Comparison of ENCODE assay signal across 17 mouse cellular contexts in the genomic region with DNA sequence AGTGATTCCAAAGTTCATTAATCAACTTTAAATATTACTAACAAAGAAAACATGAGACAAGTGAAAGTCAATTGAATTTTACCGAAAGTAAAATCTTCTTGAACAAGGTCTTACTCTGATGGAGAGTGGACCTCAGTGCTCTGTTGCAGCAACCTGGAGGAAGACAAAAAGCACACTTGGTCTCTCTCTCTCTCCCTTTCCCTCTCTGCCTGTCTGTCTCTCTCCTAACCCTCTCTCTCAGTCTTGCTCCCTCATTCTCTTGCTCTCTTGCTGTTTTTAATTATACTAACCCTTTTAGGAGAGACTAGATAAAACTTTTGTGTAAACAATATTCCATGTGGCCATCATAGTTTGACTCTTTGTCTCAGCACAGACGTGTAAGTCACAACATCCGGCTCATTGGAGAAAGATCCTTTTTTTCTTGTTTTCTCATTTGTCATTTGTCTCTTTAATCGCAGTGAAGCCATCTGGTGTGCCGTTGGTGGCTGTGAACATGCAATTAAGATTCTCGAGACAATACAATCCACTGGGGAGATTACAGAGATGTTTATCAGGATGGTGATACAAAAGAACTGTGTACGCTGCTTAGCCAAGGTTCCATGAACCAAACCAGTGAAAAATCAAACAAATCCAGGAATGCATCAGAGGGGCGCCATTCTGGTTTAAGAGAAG.
DNase-seq lines count a peak whose midpoint lies in the region; ATAC-seq lines count a peak whose summit lies in the region.
"Had no signal": no experiment of that assay in that cellular context is flagged by ENCODE, and none has a peak within 500 bp of the region (broad histone marks: within the 10 kb centered on the region; RNA-seq: fewer than 3 reads in every experiment).

No protein-coding gene starts in this region.

- no peaks in the 10 kb centered on the region for H3K36me3 ChIP-seq in forebrain, embryonic 14.5 days (ENCODE audit: control insufficient read depth, insufficient read depth, low read length)
- no peaks in the 10 kb centered on the region for H3K36me3 ChIP-seq in forebrain, embryonic 11.5 days (ENCODE audit: control insufficient read depth, insufficient read depth, low read length)
- H3K36me3 ChIP-seq in midbrain, embryonic 14.5 days (ENCODE audit: control insufficient read depth, insufficient read depth, low read length) = no peaks in the 10 kb centered on the region
- no peaks in the 10 kb centered on the region for H3K36me3 ChIP-seq in midbrain, embryonic 16.5 days (ENCODE audit: control insufficient read depth, insufficient read depth, low read length)
- no peaks in the 10 kb centered on the region for H3K36me3 ChIP-seq in hindbrain, embryonic 13.5 days
- H3K36me3 ChIP-seq: hindbrain, embryonic 15.5 days; liver, embryonic 12.5 days; lung, embryonic 15.5 days had no signal

- ATAC-seq in forebrain, embryonic 14.5 days = peak; percentile 68
- no peak for ATAC-seq in forebrain, embryonic 11.5 days (replicated peaks; ENCODE audit: low FRiP score)
- no peak for ATAC-seq in midbrain, embryonic 14.5 days (ENCODE audit: low FRiP score, low TSS enrichment)
- no peak for ATAC-seq in midbrain, embryonic 16.5 days
- ATAC-seq in hindbrain, embryonic 13.5 days (ENCODE audit: low FRiP score) = peak; percentile 54; the same call in 1 of the 2 replicates
- ATAC-seq: liver, embryonic 12.5 days had no signal

- H3K4me1 ChIP-seq in forebrain, embryonic 14.5 days (ENCODE audit: control insufficient read depth, insufficient read depth, low read length) = no peaks in the 10 kb centered on the region
- no peaks in the 10 kb centered on the region for H3K4me1 ChIP-seq in forebrain, embryonic 11.5 days (replicated peaks; ENCODE audit: control insufficient read depth, insufficient read depth, low read length)
- H3K4me1 ChIP-seq in midbrain, embryonic 14.5 days (ENCODE audit: control insufficient read depth, insufficient read depth, low read length) = no peaks in the 10 kb centered on the region
- no peaks in the 10 kb centered on the region for H3K4me1 ChIP-seq in midbrain, embryonic 16.5 days (ENCODE audit: control insufficient read depth, insufficient read depth, low read length)
- peaks cover 6% of the 10 kb centered on the region; the same call in 1 of the 2 replicates for H3K4me1 ChIP-seq in hindbrain, embryonic 13.5 days (replicated peaks)
- H3K4me1 ChIP-seq: hindbrain, embryonic 15.5 days; liver, embryonic 12.5 days; lung, embryonic 15.5 days had no signal

- 45% methylated on average over 8 of the region's 8 CpGs for WGBS in forebrain, embryonic 14.5 days
- 66% methylated on average over 8 of the region's 8 CpGs for WGBS in forebrain, embryonic 11.5 days
- WGBS in midbrain, embryonic 14.5 days = 50% methylated on average over 8 of the region's 8 CpGs
- WGBS in midbrain, embryonic 16.5 days = 44% methylated on average over 8 of the region's 8 CpGs
- WGBS in hindbrain, embryonic 13.5 days = 40% methylated on average over 8 of the region's 8 CpGs

- H3K27me3 ChIP-seq in forebrain, embryonic 14.5 days (replicated peaks; ENCODE audit: control insufficient read depth, insufficient read depth, low read length) = no peaks in the 10 kb centered on the region
- H3K27me3 ChIP-seq in forebrain, embryonic 11.5 days (ENCODE audit: control insufficient read depth, insufficient read depth, low read length) = no peaks in the 10 kb centered on the region
- no peaks in the 10 kb centered on the region for H3K27me3 ChIP-seq in midbrain, embryonic 14.5 days (ENCODE audit: control insufficient read depth, insufficient read depth, low read length)
- no peaks in the 10 kb centered on the region for H3K27me3 ChIP-seq in midbrain, embryonic 16.5 days (ENCODE audit: control insufficient read depth, insufficient read depth, low read depth, low read length)
- no peaks in the 10 kb centered on the region for H3K27me3 ChIP-seq in hindbrain, embryonic 13.5 days
- H3K27me3 ChIP-seq: hindbrain, embryonic 15.5 days; liver, embryonic 12.5 days; lung, embryonic 15.5 days had no signal

- H3K27ac ChIP-seq in forebrain, embryonic 14.5 days (ENCODE audit: low read depth, low read length) = no peak overlapping the region
- H3K27ac ChIP-seq in forebrain, embryonic 11.5 days (ENCODE audit: low read depth, low read length) = no peak overlapping the region
- H3K27ac ChIP-seq in midbrain, embryonic 14.5 days (replicated peaks; ENCODE audit: low read depth, low read length) = no peak overlapping the region
- H3K27ac ChIP-seq in midbrain, embryonic 16.5 days (ENCODE audit: low read length) = no peak overlapping the region
- no peak overlapping the region for H3K27ac ChIP-seq in hindbrain, embryonic 13.5 days
- H3K27ac ChIP-seq: hindbrain, embryonic 15.5 days; left cerebral cortex, adult 2 months; liver, embryonic 12.5 days; lung, embryonic 15.5 days had no signal

- H3K4me2 ChIP-seq in forebrain, embryonic 14.5 days (ENCODE audit: low read length) = no peak overlapping the region
- H3K4me2 ChIP-seq in forebrain, embryonic 11.5 days (ENCODE audit: low read depth, low read length, severe bottlenecking) = no peak overlapping the region
- H3K4me2 ChIP-seq in midbrain, embryonic 14.5 days (ENCODE audit: low read length) = no peak overlapping the region
- no peak overlapping the region for H3K4me2 ChIP-seq in midbrain, embryonic 16.5 days (ENCODE audit: low read length)
- H3K4me2 ChIP-seq in hindbrain, embryonic 13.5 days = no peak overlapping the region
- H3K4me2 ChIP-seq: hindbrain, embryonic 15.5 days; liver, embryonic 12.5 days; lung, embryonic 15.5 days had no signal

- no peak overlapping the region for H3K4me3 ChIP-seq in forebrain, embryonic 14.5 days (ENCODE audit: low read depth, low read length)
- no peak overlapping the region for H3K4me3 ChIP-seq in forebrain, embryonic 11.5 days (ENCODE audit: low read depth, low read length)
- no peak overlapping the region for H3K4me3 ChIP-seq in midbrain, embryonic 14.5 days (replicated peaks; ENCODE audit: low read depth, low read length)
- H3K4me3 ChIP-seq in midbrain, embryonic 16.5 days (ENCODE audit: low read depth, low read length) = no peak overlapping the region
- no peak overlapping the region for H3K4me3 ChIP-seq in hindbrain, embryonic 13.5 days
- H3K4me3 ChIP-seq: hindbrain, embryonic 15.5 days; left cerebral cortex, adult 2 months; liver, embryonic 12.5 days; lung, embryonic 15.5 days had no signal

- DNase-seq in forebrain, embryonic 14.5 days (ENCODE audit: low spot score) = peak; percentile 74
- no peak for DNase-seq in forebrain, embryonic 11.5 days (ENCODE audit: low spot score)
- peak; percentile 12 for DNase-seq in midbrain, embryonic 14.5 days
- DNase-seq in retina, postnatal 1 day = peak; percentile 32
- no peak for DNase-seq in gastrocnemius, adult 8-10 months (ENCODE audit: low spot score in 2 of 2)
- DNase-seq: adrenal gland, postnatal 10 days; cerebellum, adult 9-10 months; gastrocnemius, postnatal 14 days; kidney, adult 18-20 months; kidney, postnatal 14 days; thymus, postnatal 36 days had no signal

- no peak overlapping the region for H3K9ac ChIP-seq in forebrain, embryonic 14.5 days (ENCODE audit: low read length)
- H3K9ac ChIP-seq in forebrain, embryonic 11.5 days (ENCODE audit: low read length) = no peak overlapping the region
- H3K9ac ChIP-seq in midbrain, embryonic 14.5 days (replicated peaks; ENCODE audit: low read length) = no peak overlapping the region
- no peak overlapping the region for H3K9ac ChIP-seq in midbrain, embryonic 16.5 days (ENCODE audit: low read depth, low read length)
- no peak overlapping the region for H3K9ac ChIP-seq in hindbrain, embryonic 13.5 days
- H3K9ac ChIP-seq: hindbrain, embryonic 15.5 days; liver, embryonic 12.5 days; lung, embryonic 15.5 days had no signal

- H3K9me3 ChIP-seq in forebrain, embryonic 14.5 days (replicated peaks; ENCODE audit: control insufficient read depth, low read length) = no peaks in the 10 kb centered on the region
- no peaks in the 10 kb centered on the region for H3K9me3 ChIP-seq in forebrain, embryonic 11.5 days (ENCODE audit: control insufficient read depth, low read length)
- H3K9me3 ChIP-seq in midbrain, embryonic 14.5 days (ENCODE audit: control insufficient read depth, low read length) = no peaks in the 10 kb centered on the region
- no peaks in the 10 kb centered on the region for H3K9me3 ChIP-seq in midbrain, embryonic 16.5 days (replicated peaks; ENCODE audit: control insufficient read depth, low read length, poor library complexity, severe bottlenecking)
- H3K9me3 ChIP-seq in hindbrain, embryonic 13.5 days = no peaks in the 10 kb centered on the region
- H3K9me3 ChIP-seq: hindbrain, embryonic 15.5 days; liver, embryonic 12.5 days; lung, embryonic 15.5 days had no signal

Comparison
In these comparisons a context has a peak if more than half of its experiments do, and no peak if none do; other contexts are left out.
1. ATAC-seq: peak in forebrain, embryonic 14.5 days (single experiment) and hindbrain, embryonic 13.5 days (single experiment); none in forebrain, embryonic 11.5 days (single experiment), midbrain, embryonic 14.5 days (single experiment) and midbrain, embryonic 16.5 days (single experiment).
2. DNase-seq: peak in forebrain, embryonic 14.5 days (single experiment), midbrain, embryonic 14.5 days (single experiment) and retina, postnatal 1 day (single experiment); none in forebrain, embryonic 11.5 days (single experiment) and gastrocnemius, adult 8-10 months (0 of 2).